In genomic region chr3:59384321-59384720, GRCm38 (mm10) we compare ENCODE assay signal across 26 mouse cellular contexts. TPM values are rescaled to one million over a fixed set of nuclear protein-coding genes. Genes with fewer than 3 reads are reported as not detected.
DNase-seq lines count a peak whose midpoint lies in the region; ATAC-seq and TF ChIP-seq lines count a peak whose summit lies in the region.
"Had no signal": no experiment of that assay in that cellular context is flagged by ENCODE, and none has a peak within 500 bp of the region (broad histone marks: within the 10 kb centered on the region; RNA-seq: fewer than 3 reads in every experiment).

No protein-coding gene starts in this region.

- no peak for ATAC-seq in midbrain, embryonic 15.5 days (replicated peaks)
- ATAC-seq: activated CD4-positive, CD25-positive, alpha-beta regulatory T cell, adult 4 months; forebrain, embryonic 13.5 days; forebrain, postnatal 0 days had no signal

- no peak for TF ChIP-seq POLR2A in embryonic fibroblast, embryonic 13.5 days (IDR thresholded peaks at IDR 0.05; ENCODE audit: low read depth, low read length)

- H3K36me3 ChIP-seq in midbrain, embryonic 15.5 days (replicated peaks) = no peaks in the 10 kb centered on the region
- H3K36me3 ChIP-seq: embryonic facial prominence, embryonic 12.5 days; forebrain, embryonic 10.5 days; G1E; heart, embryonic 10.5 days; hindbrain, embryonic 12.5 days; hindbrain, embryonic 15.5 days had no signal

- no peak for TF ChIP-seq CTCF in embryonic fibroblast, embryonic 13.5 days (IDR thresholded peaks at IDR 0.05; ENCODE audit: borderline replicate concordance, insufficient read depth, low read length)

- no peaks in the 10 kb centered on the region for H3K9me3 ChIP-seq in midbrain, embryonic 15.5 days
- H3K9me3 ChIP-seq: embryonic facial prominence, embryonic 12.5 days; forebrain, embryonic 10.5 days; forebrain, embryonic 13.5 days; G1E; heart, embryonic 10.5 days; hindbrain, embryonic 12.5 days; hindbrain, embryonic 15.5 days had no signal

- peak; percentile 9 for DNase-seq in gastrocnemius, adult 18-20 months (ENCODE audit: low spot score)
- no peak for DNase-seq in gastrocnemius, postnatal 25 days
- peak; percentile 65 for DNase-seq in NIH3T3 (ENCODE audit: low read depth)
- DNase-seq in skeletal muscle tissue, adult 2 months (ENCODE audit: low read depth, low spot score) = peak; percentile 50
- DNase-seq in neural tube, embryonic 10.5 days (ENCODE audit: extremely low spot score, low spot score) = no peak
- DNase-seq: adrenal gland, postnatal 10 days; adrenal gland, postnatal 36 days; B cell, adult 2 months; cerebellum, adult 18-20 months; cerebellum, adult 9-10 months; cerebellum, postnatal 14 days; forebrain, postnatal 0 days; gastrocnemius, postnatal 36 days; heart, adult 2 months had no signal

- no peak overlapping the region for H3K4me2 ChIP-seq in midbrain, embryonic 15.5 days
- H3K4me2 ChIP-seq: embryonic facial prominence, embryonic 12.5 days; forebrain, embryonic 13.5 days; hindbrain, embryonic 12.5 days; hindbrain, embryonic 15.5 days had no signal

- WGBS in midbrain, embryonic 15.5 days = 72% methylated on average over 2 of the region's 2 CpGs

- H3K9ac ChIP-seq in midbrain, embryonic 15.5 days = no peak overlapping the region
- H3K9ac ChIP-seq: embryonic facial prominence, embryonic 12.5 days; forebrain, embryonic 13.5 days; forebrain, postnatal 0 days; hindbrain, embryonic 12.5 days; hindbrain, embryonic 15.5 days had no signal

- H3K4me1 ChIP-seq in embryonic fibroblast, embryonic 13.5 days (ENCODE audit: control insufficient read depth, insufficient read depth, low read length) = no peaks in the 10 kb centered on the region
- no peaks in the 10 kb centered on the region for H3K4me1 ChIP-seq in midbrain, embryonic 15.5 days
- H3K4me1 ChIP-seq: embryonic facial prominence, embryonic 12.5 days; forebrain, embryonic 10.5 days; forebrain, embryonic 13.5 days; heart, embryonic 10.5 days; hindbrain, embryonic 12.5 days; hindbrain, embryonic 15.5 days had no signal

- no peak overlapping the region for H3K4me3 ChIP-seq in embryonic fibroblast, embryonic 13.5 days (ENCODE audit: insufficient read depth, low read length)
- no peak overlapping the region for H3K4me3 ChIP-seq in midbrain, embryonic 15.5 days
- H3K4me3 ChIP-seq: embryonic facial prominence, embryonic 12.5 days; forebrain, embryonic 10.5 days; forebrain, embryonic 13.5 days; heart, adult 2 months; heart, embryonic 10.5 days; hindbrain, embryonic 12.5 days; hindbrain, embryonic 15.5 days had no signal

- H3K27me3 ChIP-seq in midbrain, embryonic 15.5 days (replicated peaks) = no peaks in the 10 kb centered on the region
- H3K27me3 ChIP-seq: CH12.LX; embryonic facial prominence, embryonic 12.5 days; forebrain, embryonic 13.5 days; hindbrain, embryonic 12.5 days; hindbrain, embryonic 15.5 days had no signal

- H3K27ac ChIP-seq in embryonic fibroblast, embryonic 13.5 days (ENCODE audit: insufficient read depth, low read length) = peak overlapping the region; percentile 34; the same call in 1 of the 2 replicates
- no peak overlapping the region for H3K27ac ChIP-seq in midbrain, embryonic 15.5 days
- H3K27ac ChIP-seq: embryonic facial prominence, embryonic 12.5 days; forebrain, embryonic 10.5 days; forebrain, embryonic 13.5 days; heart, adult 2 months; heart, embryonic 10.5 days; hindbrain, embryonic 12.5 days; hindbrain, embryonic 15.5 days had no signal

RNA-seq across cellular contexts. Expression of gene Igsf10, which starts 40.1 kb away (rescaled TPM):
- 1 to 10 TPM; 1.6 to 3.2 TPM for total RNA-seq in gastrocnemius, adult 18-20 months (2021)
- 1 to 10 TPM; 3.9 to 5.4 TPM for total RNA-seq in gastrocnemius, postnatal 25 days (2021)
- 81.1 and 208 TPM in 2 replicates for polyA plus RNA-seq in embryonic fibroblast, embryonic 13.5 days (2011; ENCODE audit: insufficient read length, low read depth, missing spikeins)
- 2.8 and 3.2 TPM in 2 replicates for polyA plus RNA-seq in midbrain, embryonic 15.5 days (2015; fragmentation: Nextera tagmentation; extraction: Ambion mirVana)
- total RNA-seq: CH12.LX; granulocyte monocyte progenitor cell, adult 5-6 weeks had no signal
- polyA plus RNA-seq: activated CD4-positive, CD25-positive, alpha-beta regulatory T cell, adult 4 months; G1E had no signal

Comparison
In these comparisons a context has a peak if more than half of its experiments do, and no peak if none do; other contexts are left out.
1. DNase-seq: peak in gastrocnemius, adult 18-20 months (single experiment), NIH3T3 (single experiment) and skeletal muscle tissue, adult 2 months (single experiment); none in gastrocnemius, postnatal 25 days (single experiment) and neural tube, embryonic 10.5 days (single experiment).